Mouse (Mus musculus) limb, embryonic 10.5 days (tissue): ENCODE results near the gene Kdm2b. TPM values are rescaled to one million over a fixed set of nuclear protein-coding genes. Genes with fewer than 3 reads are reported as not detected.

Experiments used
- DNase-seq: peaks from one replicate; pipeline ENCODE4 v3.0.0-alpha.2; 2017; ENCODE audit warnings: low spot score
- H3K27ac ChIP-seq: fragments of 300-500 bp; sonication (generic); 2 replicates; pipeline ENCODE4 v1.5.1; 2016; ENCODE audit warnings: mild to moderate bottlenecking
- H3K27me3 ChIP-seq: fragments of 300-500 bp; sonication (generic); 2 replicates; pipeline ENCODE4 v1.6.1; 2016; ENCODE audit warnings: low read depth, mild to moderate bottlenecking; ENCODE audit not compliant: poor library complexity, severe bottlenecking
- H3K36me3 ChIP-seq: fragments of 300-500 bp; sonication (generic); 2 replicates; pipeline ENCODE4 v1.6.1; 2016; ENCODE audit warnings: mild to moderate bottlenecking, moderate library complexity
- H3K4me1 ChIP-seq: fragments of 300-500 bp; sonication (generic); 2 replicates; pipeline ENCODE4 v1.6.1; 2016
- H3K4me3 ChIP-seq: fragments of 300-500 bp; sonication (generic); 2 replicates; pipeline ENCODE4 v1.5.1; 2016; ENCODE audit warnings: mild to moderate bottlenecking, moderate library complexity
- H3K9me3 ChIP-seq: fragments of 300-500 bp; sonication (generic); replicated peaks from 2 replicates; pipeline ENCODE4 v1.6.1; 2016; ENCODE audit warnings: mild to moderate bottlenecking
- WGBS: fragments of 180-500 bp; shearing (Covaris S2); methylation state at CpG from one replicate; pipeline ENCODE4 v1.1.7; 2016; 5-methylcytosine and 5-hydroxymethylcytosine counted together
- polyA plus RNA-seq: library from polyadenylated mRNA; unstranded; fragments of >200 nt; fragmentation: Nextera tagmentation; extraction: Ambion mirVana; gene quantifications from 2 replicates; pipeline ENCODE4 v1.2.1, GENCODE M21; 2016

Gene Kdm2b
- polyA plus RNA-seq, 1 experiment from 2014 or later: 108 TPM

- DNase-seq: no peak
- WGBS: 89% methylated on average over 6 of the region's 6 CpGs
- peaks cover 25% of the 10 kb centered on the region for H3K4me1 ChIP-seq
- H3K27ac ChIP-seq: no peak overlapping the region
- H3K4me3 ChIP-seq: no peak overlapping the region
- no peaks in the 10 kb centered on the region for H3K27me3 ChIP-seq
- H3K36me3 ChIP-seq: peaks cover 37% of the 10 kb centered on the region
- no peaks in the 10 kb centered on the region for H3K9me3 ChIP-seq
Measured at GRCm38 (mm10) chr5:122927703-122928102, 61.9 kb downstream of the Kdm2b start.

DNA sequence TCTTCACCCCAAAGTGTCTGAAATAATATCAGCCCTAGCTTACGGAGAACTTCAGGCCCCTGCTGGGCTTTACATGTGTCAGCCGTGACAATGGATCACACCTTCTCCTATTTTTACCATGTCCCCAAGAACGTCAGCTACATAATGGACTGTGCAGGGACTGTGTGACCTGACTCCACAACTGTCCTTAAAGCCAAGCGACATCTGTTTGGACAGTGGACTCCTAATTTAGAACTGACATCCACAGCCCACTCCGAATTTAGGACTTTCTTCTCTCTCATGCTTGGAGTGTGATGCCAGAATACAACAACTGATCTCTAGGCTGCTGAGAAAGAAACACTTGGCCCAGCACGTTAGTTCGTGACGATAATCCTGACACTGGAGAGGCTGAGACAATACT, 62.5 kb downstream of the Kdm2b start:
- Histone ChIP-seq H3K27me3 (no peaks in the 10 kb centered on the region), H3K27ac (no peak overlapping the region), H3K36me3 (peaks cover 31% of the 10 kb centered on the region), H3K4me3 (no peak overlapping the region), H3K4me1 (peaks cover 25% of the 10 kb centered on the region), H3K9me3 (no peaks in the 10 kb centered on the region)
- WGBS: 90% methylated on average over 8 of the region's 8 CpGs
- no peak for DNase-seq

- Histone ChIP-seq H3K27ac (0 out of 2 replicates have a peak overlapping the region, but pooled peaks have one; percentile 9), H3K4me1 (peaks cover 25% of the 10 kb centered on the region), H3K36me3 (peaks cover 27% of the 10 kb centered on the region), H3K9me3 (no peaks in the 10 kb centered on the region), H3K27me3 (no peaks in the 10 kb centered on the region), H3K4me3 (no peak overlapping the region)
- 69% methylated on average over 3 of the region's 3 CpGs for WGBS
- no peak for DNase-seq
Measured at GRCm38 (mm10) chr5:122926341-122926740, 63.3 kb downstream of the Kdm2b start.

GRCm38 (mm10) chr5:122925534-122925958, 64.1 kb downstream of the Kdm2b start:
- Histone ChIP-seq H3K27me3 (no peaks in the 10 kb centered on the region), H3K4me3 (no peak overlapping the region), H3K4me1 (peaks cover 30% of the 10 kb centered on the region), H3K36me3 (peaks cover 24% of the 10 kb centered on the region), H3K9me3 (no peaks in the 10 kb centered on the region), H3K27ac (0 out of 2 replicates have a peak overlapping the region, but pooled peaks have one; percentile 61)
- peak; percentile 73 for DNase-seq
- 56% methylated on average over 7 of the region's 7 CpGs for WGBS

GRCm38 (mm10) chr5:122923871-122924465, 65.7 kb downstream of the Kdm2b start:
- H3K27ac ChIP-seq: no peak overlapping the region
- H3K27me3 ChIP-seq: no peaks in the 10 kb centered on the region
- 93% methylated on average over 10 of the region's 10 CpGs for WGBS
- H3K36me3 ChIP-seq: peaks cover 15% of the 10 kb centered on the region; the same call in 1 of the 2 replicates
- H3K4me3 ChIP-seq: no peak overlapping the region
- H3K4me1 ChIP-seq: peaks cover 35% of the 10 kb centered on the region
- no peak for DNase-seq
- H3K9me3 ChIP-seq: no peaks in the 10 kb centered on the region

- Histone ChIP-seq H3K9me3 (no peaks in the 10 kb centered on the region), H3K27me3 (no peaks in the 10 kb centered on the region), H3K36me3 (peaks cover 20% of the 10 kb centered on the region; the same call in 1 of the 2 replicates), H3K4me1 (peaks cover 44% of the 10 kb centered on the region), H3K27ac (no peak overlapping the region), H3K4me3 (no peak overlapping the region)
- 91% methylated on average over 8 of the region's 8 CpGs for WGBS
- no peak for DNase-seq
Measured at GRCm38 (mm10) chr5:122921941-122922340, 67.7 kb downstream of the Kdm2b start.

DNA sequence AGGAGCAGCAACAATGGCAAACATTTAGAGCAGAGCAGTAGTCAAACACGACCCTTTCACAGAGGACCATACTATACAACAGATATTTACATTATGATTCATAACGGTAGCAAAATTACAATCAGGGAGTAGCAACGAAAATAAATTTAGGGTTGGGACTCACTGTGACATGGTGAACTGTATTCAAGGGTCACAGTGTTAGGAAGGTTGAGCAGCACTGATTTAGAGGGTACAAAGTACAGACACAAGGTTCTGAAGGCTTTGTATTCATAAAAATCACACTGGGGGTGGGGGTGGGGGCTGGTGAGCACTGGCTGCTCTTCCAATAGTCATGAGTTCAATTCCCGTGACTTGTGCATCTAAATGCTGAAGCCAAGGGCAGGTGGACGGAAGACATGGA, 69.1 kb downstream of the Kdm2b start:
- Histone ChIP-seq H3K36me3 (peaks cover 20% of the 10 kb centered on the region; the same call in 1 of the 2 replicates), H3K27me3 (no peaks in the 10 kb centered on the region), H3K9me3 (no peaks in the 10 kb centered on the region), H3K4me3 (no peak overlapping the region), H3K27ac (no peak overlapping the region), H3K4me1 (peaks cover 36% of the 10 kb centered on the region)
- WGBS: 90% methylated on average over 5 of the region's 5 CpGs
- no peak for DNase-seq

- H3K4me3 ChIP-seq: peak overlapping the region; percentile 17
- DNase-seq: peak; percentile 82
- peak overlapping the region; percentile 82 for H3K27ac ChIP-seq
- H3K9me3 ChIP-seq: no peaks in the 10 kb centered on the region
- no peaks in the 10 kb centered on the region for H3K27me3 ChIP-seq
- H3K36me3 ChIP-seq: peaks cover 30% of the 10 kb centered on the region
- peaks cover 40% of the 10 kb centered on the region for H3K4me1 ChIP-seq
- 7% methylated on average over 7 of the region's 7 CpGs for WGBS
Measured at GRCm38 (mm10) chr5:122917982-122918711, 71.5 kb downstream of the Kdm2b start.

GRCm38 (mm10) chr5:122916147-122916546, 73.5 kb downstream of the Kdm2b start:
- H3K4me3 ChIP-seq: no peak overlapping the region
- H3K27ac ChIP-seq: 0 out of 2 replicates have a peak overlapping the region, but pooled peaks have one; percentile 61
- H3K9me3 ChIP-seq: no peaks in the 10 kb centered on the region
- DNase-seq: no peak
- peaks cover 29% of the 10 kb centered on the region for H3K36me3 ChIP-seq
- no peaks in the 10 kb centered on the region for H3K27me3 ChIP-seq
- H3K4me1 ChIP-seq: peaks cover 39% of the 10 kb centered on the region
- WGBS: 92% methylated on average over 6 of the region's 6 CpGs

DNA sequence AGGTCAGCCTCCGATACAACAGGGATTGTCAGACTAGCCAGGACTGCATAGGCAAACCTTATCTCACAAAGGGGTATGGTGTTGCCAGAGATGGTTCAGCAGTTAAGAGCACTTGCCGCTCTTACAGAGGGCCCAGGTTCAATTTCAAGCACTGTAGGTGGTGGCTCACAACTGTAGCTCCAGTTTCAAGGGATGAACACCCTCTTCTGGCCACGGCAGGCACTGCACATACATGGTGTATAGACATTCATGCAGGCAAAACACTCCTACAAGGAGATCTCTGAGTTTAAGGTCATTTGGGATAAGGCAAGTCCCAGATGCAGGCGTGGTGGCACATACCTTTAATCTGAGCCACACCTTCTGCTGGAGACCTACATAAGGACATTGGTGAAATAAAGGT, 76.8 kb downstream of the Kdm2b start:
- Histone ChIP-seq H3K27me3 (no peaks in the 10 kb centered on the region), H3K4me3 (no peak overlapping the region), H3K27ac (no peak overlapping the region), H3K9me3 (no peaks in the 10 kb centered on the region), H3K4me1 (peaks cover 22% of the 10 kb centered on the region), H3K36me3 (peaks cover 31% of the 10 kb centered on the region)
- WGBS: 90% methylated on average over 4 of the region's 4 CpGs
- no peak for DNase-seq

DNA sequence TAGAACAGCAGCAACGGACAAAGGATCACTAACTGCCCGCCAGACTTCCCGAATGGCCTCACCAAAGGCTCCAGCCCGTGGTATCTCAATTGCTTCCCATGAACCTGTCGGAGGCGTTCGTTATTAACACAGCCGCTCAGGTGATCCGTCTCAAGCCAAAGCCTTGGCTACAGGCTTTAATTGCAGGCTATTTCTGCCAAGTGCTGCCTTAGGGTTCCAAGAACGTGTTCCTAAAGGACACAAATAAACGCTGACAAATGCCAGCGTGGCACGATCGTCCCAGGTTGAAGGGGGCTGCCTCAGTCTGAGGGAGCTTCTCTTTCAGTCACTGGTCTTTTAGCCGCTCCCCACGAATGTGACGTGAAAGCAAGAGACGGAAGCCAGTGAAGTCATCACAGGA, 80.1 kb downstream of the Kdm2b start:
- Histone ChIP-seq H3K36me3 (peaks cover 27% of the 10 kb centered on the region), H3K9me3 (no peaks in the 10 kb centered on the region), H3K27me3 (no peaks in the 10 kb centered on the region), H3K27ac (no peak overlapping the region), H3K4me1 (0 out of 2 replicates have a peak, but pooled peaks cover 4% of the 10 kb centered on the region), H3K4me3 (no peak overlapping the region)
- 74% methylated on average over 18 of the region's 18 CpGs for WGBS
- no peak for DNase-seq

- 97% methylated on average over 2 of the region's 2 CpGs for WGBS
- H3K27me3 ChIP-seq: no peaks in the 10 kb centered on the region
- DNase-seq: no peak
- H3K36me3 ChIP-seq: peaks cover 21% of the 10 kb centered on the region
- no peak overlapping the region for H3K27ac ChIP-seq
- H3K4me1 ChIP-seq: 0 out of 2 replicates have a peak, but pooled peaks cover 4% of the 10 kb centered on the region
- no peaks in the 10 kb centered on the region for H3K9me3 ChIP-seq
- H3K4me3 ChIP-seq: no peak overlapping the region
Measured at GRCm38 (mm10) chr5:122908001-122908400, 81.6 kb downstream of the Kdm2b start.

GRCm38 (mm10) chr5:122907182-122907581, 82.4 kb downstream of the Kdm2b start:
- Histone ChIP-seq H3K27ac (no peak overlapping the region), H3K27me3 (no peaks in the 10 kb centered on the region), H3K4me3 (no peak overlapping the region), H3K4me1 (0 out of 2 replicates have a peak, but pooled peaks cover 4% of the 10 kb centered on the region), H3K9me3 (no peaks in the 10 kb centered on the region), H3K36me3 (peaks cover 13% of the 10 kb centered on the region; the same call in 1 of the 2 replicates)
- no peak for DNase-seq
- WGBS: 69% methylated on average over 1 of the region's 1 CpGs
